Mouse (Mus musculus) limb, embryonic 10.5 days (tissue): ENCODE results near the gene Ap1s2. TPM values are rescaled to one million over a fixed set of nuclear protein-coding genes. Genes with fewer than 3 reads are reported as not detected.
A peak's percentile ranks its signal among the peaks of the same experiment; 100 is the strongest.

Experiments
- DNase-seq: peaks from one replicate; pipeline ENCODE4 v3.0.0-alpha.2; 2017; ENCODE audit warnings: low spot score
- H3K27ac ChIP-seq: fragments of 300-500 bp; sonication (generic); 2 replicates; pipeline ENCODE4 v1.5.1; 2016; ENCODE audit warnings: mild to moderate bottlenecking
- H3K27me3 ChIP-seq: fragments of 300-500 bp; sonication (generic); 2 replicates; pipeline ENCODE4 v1.6.1; 2016; ENCODE audit warnings: low read depth, mild to moderate bottlenecking; ENCODE audit not compliant: poor library complexity, severe bottlenecking
- H3K36me3 ChIP-seq: fragments of 300-500 bp; sonication (generic); 2 replicates; pipeline ENCODE4 v1.6.1; 2016; ENCODE audit warnings: mild to moderate bottlenecking, moderate library complexity
- H3K4me1 ChIP-seq: fragments of 300-500 bp; sonication (generic); 2 replicates; pipeline ENCODE4 v1.6.1; 2016
- H3K4me3 ChIP-seq: fragments of 300-500 bp; sonication (generic); 2 replicates; pipeline ENCODE4 v1.5.1; 2016; ENCODE audit warnings: mild to moderate bottlenecking, moderate library complexity
- H3K9me3 ChIP-seq: fragments of 300-500 bp; sonication (generic); replicated peaks from 2 replicates; pipeline ENCODE4 v1.6.1; 2016; ENCODE audit warnings: mild to moderate bottlenecking
- WGBS: fragments of 180-500 bp; shearing (Covaris S2); methylation state at CpG from one replicate; pipeline ENCODE4 v1.1.7; 2016; 5-methylcytosine and 5-hydroxymethylcytosine counted together
- polyA plus RNA-seq: library from polyadenylated mRNA; unstranded; fragments of >200 nt; fragmentation: Nextera tagmentation; extraction: Ambion mirVana; gene quantifications from 2 replicates; pipeline ENCODE4 v1.2.1, GENCODE M21; 2016

Ap1s2 gene
- polyA plus RNA-seq: 13.4 and 17.9 TPM in 2 replicates

DNA sequence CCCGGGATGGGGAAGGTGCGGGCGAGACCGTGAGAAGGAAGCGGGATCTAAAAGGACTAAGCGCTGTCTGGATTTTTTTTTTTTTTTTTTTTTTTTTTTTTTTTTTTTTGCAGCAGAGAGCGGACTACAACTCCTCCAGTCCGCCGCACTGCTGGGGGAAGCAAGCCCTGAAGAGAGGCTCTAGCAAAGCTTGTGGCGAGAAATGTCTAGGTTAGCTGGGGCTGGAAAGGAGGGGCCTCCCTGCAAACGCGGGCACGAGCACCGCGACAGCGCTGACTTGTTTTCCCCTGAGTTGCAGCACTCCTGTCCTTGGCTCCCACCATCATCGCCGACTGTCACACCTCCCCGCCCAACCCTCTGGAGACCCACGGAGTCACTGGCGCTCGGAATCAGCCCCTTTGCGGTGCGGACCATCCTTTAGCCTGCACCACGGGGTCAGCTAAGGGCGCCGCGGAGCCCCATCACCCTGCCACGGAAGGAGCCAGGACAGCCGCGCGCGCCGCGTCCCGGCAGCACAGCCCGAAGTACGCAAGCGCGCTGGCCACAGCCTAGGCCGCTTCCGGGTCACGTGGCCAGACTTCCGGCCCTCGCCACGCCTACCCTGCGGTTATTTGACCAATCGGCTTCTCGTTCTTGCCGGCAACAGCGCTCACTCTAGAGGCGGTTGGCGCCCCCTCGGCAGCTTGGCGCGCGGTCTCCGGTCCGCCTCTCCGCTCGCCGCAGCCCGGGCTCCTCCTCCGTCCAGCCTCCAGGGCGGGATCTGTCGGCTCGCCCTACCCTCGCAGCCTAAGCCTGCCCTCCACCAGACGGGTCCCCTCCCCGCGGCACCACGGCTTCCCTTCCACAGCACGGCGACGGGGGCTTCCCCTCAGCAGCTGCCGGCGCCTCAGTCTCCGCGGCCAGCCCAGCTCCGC is at the start of gene Ap1s2:
Gene Ap1s2 (plus strand): TSS at position 681 of the 914 bp plus-strand sequence.
- 12% methylated on average over 67 of the region's 80 CpGs for WGBS
- Histone ChIP-seq H3K4me1 (no peaks in the 10 kb centered on the region), H3K9me3 (peaks cover 8% of the 10 kb centered on the region; the same call in 1 of the 2 replicates), H3K27ac (peak within 1 kb of the TSS; percentile 88), H3K27me3 (peaks cover 63% of the 10 kb centered on the region), H3K4me3 (peak within 1 kb of the TSS; percentile 64), H3K36me3 (no peaks in the 10 kb centered on the region)
- DNase-seq: peak; percentile 93

DNA sequence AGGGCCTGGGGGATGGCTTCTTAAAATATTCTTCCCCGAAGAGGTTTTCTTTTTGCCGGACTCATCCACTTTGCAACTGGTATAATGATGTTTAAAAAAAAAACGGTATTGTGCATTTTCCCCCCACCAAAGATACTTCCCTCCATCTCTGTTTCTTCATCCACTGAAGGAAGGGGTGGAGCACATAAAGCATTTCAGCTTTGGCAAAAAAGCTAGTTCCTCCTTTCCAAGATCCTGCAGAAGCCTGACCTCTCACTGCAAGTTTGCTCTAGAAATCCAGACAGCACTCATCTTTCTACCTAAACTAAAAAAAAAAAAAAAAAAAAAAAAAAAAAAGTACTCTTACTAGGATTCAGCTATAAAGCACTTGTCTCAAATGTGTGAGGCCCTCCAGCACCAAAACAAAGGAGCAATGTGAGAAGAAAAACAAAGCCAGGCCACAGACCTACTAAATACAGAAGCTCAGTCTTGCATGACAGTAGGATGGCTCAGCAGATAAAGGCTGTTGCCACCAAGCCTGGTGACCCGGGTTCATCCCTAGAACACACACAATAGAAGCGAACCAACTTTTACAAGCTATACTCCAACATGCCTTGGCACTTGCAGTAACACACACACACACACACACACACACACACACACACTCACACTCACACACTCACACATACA is 41.0 kb upstream of the Ap1s2 start:
- no peak for DNase-seq
- H3K36me3 ChIP-seq: no peaks in the 10 kb centered on the region
- 72% methylated on average over 5 of the region's 5 CpGs for WGBS
- no peak overlapping the region for H3K4me3 ChIP-seq
- no peaks in the 10 kb centered on the region; the same call in 1 of the 2 replicates for H3K4me1 ChIP-seq
- H3K27me3 ChIP-seq: peaks cover 88% of the 10 kb centered on the region
- H3K9me3 ChIP-seq: no peaks in the 10 kb centered on the region
- H3K27ac ChIP-seq: no peak overlapping the region

DNA sequence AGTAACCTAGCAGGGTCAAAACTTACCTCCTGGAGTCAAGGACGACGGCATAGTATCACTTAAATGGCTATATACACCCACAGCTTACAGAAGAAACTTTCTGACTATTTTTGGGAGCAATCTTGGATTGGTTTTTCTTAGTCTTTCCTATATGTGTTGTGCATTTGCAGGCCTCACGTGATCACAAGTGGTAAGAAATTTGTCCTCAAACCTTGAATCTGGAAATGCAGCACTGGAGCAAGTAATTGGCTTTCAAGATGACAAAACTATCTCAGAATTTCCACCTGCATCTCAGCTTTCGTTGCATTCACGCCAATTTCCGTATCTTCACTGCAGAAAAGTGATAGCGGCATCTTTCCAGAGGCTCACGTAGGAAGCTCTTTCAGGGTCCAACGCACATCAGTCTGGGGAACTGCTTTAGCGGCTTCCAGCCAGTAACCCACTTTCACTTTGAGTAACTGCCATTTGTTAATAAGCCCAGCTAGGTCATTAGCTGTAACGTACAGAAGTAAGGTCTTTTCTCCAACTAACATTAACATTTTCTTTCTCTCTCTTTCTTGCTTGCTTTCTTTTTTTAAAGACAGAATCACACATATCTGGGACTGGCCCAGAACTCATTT is 40.0 kb upstream of the Ap1s2 start:
- Histone ChIP-seq H3K4me1 (no peaks in the 10 kb centered on the region; the same call in 1 of the 2 replicates), H3K27me3 (peaks cover 92% of the 10 kb centered on the region), H3K9me3 (no peaks in the 10 kb centered on the region), H3K36me3 (no peaks in the 10 kb centered on the region), H3K4me3 (no peak overlapping the region), H3K27ac (no peak overlapping the region)
- 81% methylated on average over 11 of the region's 11 CpGs for WGBS
- DNase-seq: no peak

DNA sequence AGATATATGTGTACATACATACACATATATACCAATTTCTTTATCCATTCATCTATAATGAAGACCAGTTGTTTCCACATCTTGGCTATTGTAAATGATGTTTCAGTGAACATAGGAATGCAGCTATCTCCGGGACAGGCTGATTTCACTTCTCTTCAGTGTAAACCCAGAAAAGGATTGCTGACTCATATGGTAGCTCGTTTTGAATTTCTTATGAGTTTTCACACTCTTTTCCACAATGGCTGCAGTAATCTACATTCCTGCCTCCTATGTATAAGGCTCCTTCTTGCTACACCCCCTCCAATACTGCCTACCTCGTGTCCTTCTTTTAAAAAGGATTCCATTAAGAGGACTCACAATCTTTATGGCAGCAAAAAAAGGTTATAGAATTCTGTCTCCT is 32.9 kb upstream of the Ap1s2 start:
- no peak for DNase-seq
- Histone ChIP-seq H3K27ac (no peak overlapping the region), H3K36me3 (no peaks in the 10 kb centered on the region), H3K9me3 (no peaks in the 10 kb centered on the region), H3K4me1 (peaks cover 9% of the 10 kb centered on the region; the same call in 1 of the 2 replicates), H3K27me3 (peaks cover 89% of the 10 kb centered on the region), H3K4me3 (no peak overlapping the region)
- 93% methylated on average over 3 of the region's 3 CpGs for WGBS

DNA sequence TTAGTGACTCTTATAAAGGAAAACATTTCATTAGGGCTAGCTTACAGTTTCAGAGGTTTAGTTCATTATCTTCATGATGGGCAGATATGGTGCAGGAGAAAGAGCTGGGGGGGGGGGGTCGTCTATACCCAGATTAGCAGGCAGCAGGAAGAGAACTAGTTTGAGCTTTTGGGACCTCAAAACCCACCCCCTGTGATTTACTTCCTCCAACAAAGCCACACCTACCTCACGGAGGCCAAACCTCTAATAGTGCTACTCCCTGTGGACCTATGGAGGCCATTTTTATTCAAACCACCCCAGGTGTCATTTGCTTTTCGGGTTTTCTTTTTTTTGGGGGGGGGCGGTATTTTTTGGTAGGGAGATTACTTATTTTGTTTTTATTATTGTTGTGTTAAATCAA is 32.2 kb upstream of the Ap1s2 start:
- Histone ChIP-seq H3K4me3 (no peak overlapping the region), H3K36me3 (no peaks in the 10 kb centered on the region), H3K27me3 (peaks cover 87% of the 10 kb centered on the region), H3K27ac (no peak overlapping the region), H3K9me3 (no peaks in the 10 kb centered on the region), H3K4me1 (peaks cover 9% of the 10 kb centered on the region; the same call in 1 of the 2 replicates)
- DNase-seq: no peak
- WGBS: 65% methylated on average over 4 of the region's 4 CpGs

DNA sequence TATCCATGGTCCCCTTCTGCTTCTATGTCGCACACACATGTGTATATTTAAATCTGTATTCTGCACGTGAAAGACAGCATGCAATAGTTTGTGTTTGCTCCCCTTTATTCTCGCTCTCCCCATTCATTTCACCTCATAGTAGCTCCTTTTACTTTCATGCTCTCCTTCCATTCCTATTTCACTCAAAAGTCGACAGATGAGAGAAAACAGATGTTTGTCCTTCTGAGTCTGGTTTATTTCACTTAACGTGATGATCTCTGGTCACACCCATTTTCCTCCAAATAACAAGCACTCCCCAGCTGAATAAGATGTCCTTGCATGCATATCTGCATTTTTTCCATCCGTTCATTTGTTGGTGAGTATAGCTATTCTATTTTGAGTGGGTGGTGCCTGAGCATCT is 29.8 kb upstream of the Ap1s2 start:
- no peak overlapping the region for H3K4me3 ChIP-seq
- 57% methylated on average over 6 of the region's 6 CpGs for WGBS
- no peak for DNase-seq
- H3K27ac ChIP-seq: no peak overlapping the region
- peaks cover 9% of the 10 kb centered on the region; the same call in 1 of the 2 replicates for H3K4me1 ChIP-seq
- no peaks in the 10 kb centered on the region for H3K36me3 ChIP-seq
- peaks cover 88% of the 10 kb centered on the region for H3K27me3 ChIP-seq
- H3K9me3 ChIP-seq: no peaks in the 10 kb centered on the region

DNA sequence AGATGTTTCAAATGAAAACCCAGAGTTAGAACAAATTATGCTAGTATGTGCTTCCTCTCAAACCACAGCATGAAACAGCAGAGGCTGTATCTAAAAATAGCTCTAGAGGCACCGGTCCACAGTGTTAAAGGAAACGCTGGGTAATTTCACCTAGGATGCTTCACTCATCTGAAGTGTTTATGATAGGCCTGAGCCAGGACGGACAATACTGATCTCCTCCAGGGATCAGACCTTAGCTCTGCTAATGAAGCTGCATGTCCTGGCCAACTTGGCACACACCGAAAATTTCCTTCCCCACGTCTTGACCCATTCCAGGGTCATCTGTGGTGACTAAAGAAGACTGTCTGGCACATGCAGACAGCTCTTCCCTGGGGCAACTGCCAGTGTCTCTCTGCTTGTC is 29.4 kb upstream of the Ap1s2 start:
- DNase-seq: no peak
- H3K27ac ChIP-seq: no peak overlapping the region
- 37% methylated on average over 5 of the region's 5 CpGs for WGBS
- no peak overlapping the region for H3K4me3 ChIP-seq
- H3K9me3 ChIP-seq: no peaks in the 10 kb centered on the region
- H3K27me3 ChIP-seq: peaks cover 88% of the 10 kb centered on the region
- peaks cover 9% of the 10 kb centered on the region; the same call in 1 of the 2 replicates for H3K4me1 ChIP-seq
- H3K36me3 ChIP-seq: no peaks in the 10 kb centered on the region

DNA sequence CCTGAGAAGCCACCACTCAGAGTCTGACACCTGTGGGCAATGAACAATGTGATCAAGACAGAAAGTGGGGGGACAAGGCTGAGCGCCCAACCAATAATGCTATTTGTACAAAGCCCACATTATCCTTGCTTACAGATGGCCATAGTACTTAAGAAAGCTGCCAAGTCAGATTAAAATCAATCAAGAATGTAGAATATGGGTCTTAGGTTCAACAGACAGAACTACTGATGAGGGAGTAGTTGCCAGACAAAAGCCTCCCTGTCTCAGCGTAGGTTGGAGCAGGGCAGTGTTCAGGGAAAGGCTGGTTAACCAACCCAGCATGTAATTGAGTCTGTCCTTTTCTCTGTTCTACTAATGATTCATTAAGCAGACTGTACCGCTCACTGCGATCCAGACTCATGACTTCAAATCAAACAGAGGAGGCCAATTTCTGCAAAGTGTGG is 23.3 kb upstream of the Ap1s2 start:
- H3K27me3 ChIP-seq: peaks cover 70% of the 10 kb centered on the region
- H3K27ac ChIP-seq: no peak overlapping the region
- H3K4me3 ChIP-seq: no peak overlapping the region
- 78% methylated on average over 4 of the region's 4 CpGs for WGBS
- H3K36me3 ChIP-seq: no peaks in the 10 kb centered on the region
- no peaks in the 10 kb centered on the region for H3K9me3 ChIP-seq
- 0 out of 2 replicates have a peak, but pooled peaks cover 6% of the 10 kb centered on the region for H3K4me1 ChIP-seq
- no peak for DNase-seq

DNA sequence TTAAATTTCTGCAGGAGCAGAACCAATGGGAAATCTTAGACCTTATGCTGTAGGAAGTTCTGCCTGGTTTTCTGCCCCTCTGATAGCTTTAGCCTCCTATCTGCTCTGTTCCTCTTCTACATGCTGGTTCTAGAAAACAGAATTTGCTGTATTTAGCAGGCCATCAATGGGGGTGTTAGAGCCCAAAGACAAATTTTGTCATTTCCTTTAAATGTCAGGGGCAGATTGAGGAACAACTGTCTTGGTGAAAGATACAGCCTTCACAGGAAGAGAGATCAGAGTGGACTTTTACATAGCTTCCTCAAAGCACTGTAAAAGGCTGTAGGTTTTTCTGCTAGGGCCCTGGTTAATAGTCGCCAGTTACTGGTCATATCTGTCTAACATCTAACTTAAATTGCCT is 11.5 kb upstream of the Ap1s2 start:
- no peaks in the 10 kb centered on the region for H3K4me1 ChIP-seq
- WGBS: 76% methylated on average over 1 of the region's 1 CpGs
- H3K36me3 ChIP-seq: no peaks in the 10 kb centered on the region
- DNase-seq: no peak
- H3K27ac ChIP-seq: no peak overlapping the region
- H3K9me3 ChIP-seq: no peaks in the 10 kb centered on the region
- H3K27me3 ChIP-seq: peaks cover 87% of the 10 kb centered on the region
- no peak overlapping the region for H3K4me3 ChIP-seq

DNA sequence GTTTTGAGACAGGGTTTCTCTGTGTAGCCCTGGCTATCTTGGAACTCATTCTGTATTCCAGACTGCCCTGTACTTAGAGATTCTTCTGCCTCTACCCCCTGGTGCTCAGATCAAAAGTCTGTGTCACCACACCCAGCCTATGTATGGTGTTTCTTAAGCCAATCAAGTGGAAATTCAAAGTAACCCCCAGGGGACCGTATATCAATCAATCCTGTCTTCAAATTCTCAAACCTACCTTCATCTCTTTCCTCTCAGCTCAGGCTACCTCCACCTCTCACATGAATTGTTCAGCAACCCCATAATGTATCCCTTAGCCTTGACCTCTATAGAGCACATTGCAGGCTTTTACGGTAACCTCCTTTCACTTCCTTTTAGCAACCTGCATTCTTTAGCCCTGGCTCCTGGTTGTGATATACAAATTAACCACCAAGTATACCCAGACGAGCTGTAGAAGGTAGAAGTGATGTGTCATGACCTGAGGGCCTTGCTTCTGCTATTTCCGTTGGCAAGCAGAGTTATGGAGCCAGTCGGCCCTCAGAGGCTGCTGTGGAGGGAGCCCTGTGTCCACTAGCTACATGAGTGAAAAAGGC is 9.3 kb upstream of the Ap1s2 start:
- Histone ChIP-seq H3K4me3 (no peak overlapping the region), H3K27me3 (peaks cover 95% of the 10 kb centered on the region), H3K27ac (no peak overlapping the region), H3K4me1 (no peaks in the 10 kb centered on the region), H3K9me3 (no peaks in the 10 kb centered on the region), H3K36me3 (no peaks in the 10 kb centered on the region)
- DNase-seq: no peak
- WGBS: 57% methylated on average over 5 of the region's 5 CpGs

DNA sequence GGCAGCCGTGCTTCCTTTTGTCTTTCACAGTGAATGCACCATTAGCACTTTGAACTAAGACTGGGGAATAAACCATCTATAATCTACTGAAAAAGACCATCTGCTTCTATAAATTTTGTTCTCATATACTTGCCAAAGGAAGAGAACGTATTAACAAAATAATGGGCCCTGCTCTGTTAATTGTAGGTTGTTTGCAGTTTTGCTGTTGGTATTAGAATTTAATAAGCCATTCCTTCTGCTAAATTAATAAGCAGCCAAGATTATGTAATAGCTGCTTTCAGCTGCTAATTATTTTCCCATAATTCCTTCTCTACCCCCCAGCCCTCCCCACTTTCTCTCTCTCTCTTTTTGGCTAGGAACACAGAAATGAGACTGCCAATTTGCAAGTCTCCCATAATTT is 2.0 kb upstream of the Ap1s2 start:
- no peaks in the 10 kb centered on the region for H3K4me1 ChIP-seq
- H3K27me3 ChIP-seq: peaks cover 68% of the 10 kb centered on the region
- WGBS: 81% methylated on average over 2 of the region's 2 CpGs
- H3K27ac ChIP-seq: no peak overlapping the region
- no peak overlapping the region for H3K4me3 ChIP-seq
- H3K36me3 ChIP-seq: no peaks in the 10 kb centered on the region
- peaks cover 8% of the 10 kb centered on the region; the same call in 1 of the 2 replicates for H3K9me3 ChIP-seq
- no peak for DNase-seq

DNA sequence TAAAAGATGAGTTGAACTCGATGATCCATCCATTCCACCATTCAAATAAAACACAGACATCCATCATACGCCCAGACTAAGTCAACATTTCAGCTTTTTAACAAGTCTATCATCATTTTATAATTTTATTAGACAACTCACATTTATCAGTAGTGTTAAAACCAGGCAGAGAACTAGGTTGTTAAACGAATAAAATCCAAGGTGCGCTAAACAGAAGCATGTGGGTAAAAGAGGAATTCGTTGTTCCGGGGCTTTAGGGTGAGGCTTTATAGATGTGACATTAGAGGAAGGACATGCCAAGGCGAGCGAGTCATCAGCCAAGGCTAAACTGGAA is 847 bp upstream of the Ap1s2 start:
- peaks cover 63% of the 10 kb centered on the region for H3K27me3 ChIP-seq
- 23% methylated on average over 8 of the region's 8 CpGs for WGBS
- no peaks in the 10 kb centered on the region for H3K36me3 ChIP-seq
- H3K9me3 ChIP-seq: peaks cover 8% of the 10 kb centered on the region; the same call in 1 of the 2 replicates
- H3K4me3 ChIP-seq: peak overlapping the region; percentile 64
- no peaks in the 10 kb centered on the region for H3K4me1 ChIP-seq
- H3K27ac ChIP-seq: peak overlapping the region; percentile 85
- DNase-seq: no peak
